Mouse (Mus musculus) forebrain, postnatal 0 days (tissue): ENCODE data around the gene Eps8l1. TPM values are rescaled to one million over a fixed set of nuclear protein-coding genes. Genes with fewer than 3 reads are reported as not detected.
"Not testable (repeated sequence)": the region's sequence is repeated elsewhere in the genome, so short reads cannot be mapped to it uniquely, and the experiment has no call there.

ENCODE experiments used
- ATAC-seq: fragments of 200-750 bp; cut with Nextera tagmentation; 2 replicates; pipeline ENCODE4 v1.8.0; 2017; ENCODE audit warnings: mild to moderate bottlenecking, moderate library complexity
- DNase-seq: peaks from one replicate; pipeline ENCODE4 v3.0.0-alpha.2; 2015
- H3K27ac ChIP-seq: fragments of 300-500 bp; sonication (generic); 2 replicates; pipeline ENCODE4 v1.5.1; 2014; ENCODE audit warnings: low read depth, mild to moderate bottlenecking, antibody characterized with exemption, low read length, moderate library complexity, mixed read lengths
- H3K27me3 ChIP-seq: fragments of 300-500 bp; sonication (generic); 2 replicates; pipeline ENCODE4 v1.6.1; 2014; ENCODE audit warnings: mild to moderate bottlenecking, low read length, mixed read lengths; ENCODE audit not compliant: insufficient read depth
- H3K36me3 ChIP-seq: fragments of 300-500 bp; sonication (generic); 2 replicates; pipeline ENCODE4 v1.6.1; 2014; ENCODE audit warnings: mild to moderate bottlenecking, moderate library complexity; ENCODE audit not compliant: insufficient read depth
- H3K4me1 ChIP-seq: fragments of 300-500 bp; sonication (generic); 2 replicates; pipeline ENCODE4 v1.6.1; 2014; ENCODE audit warnings: antibody characterized with exemption; ENCODE audit not compliant: insufficient read depth
- H3K4me2 ChIP-seq: fragments of 300-500 bp; sonication (generic); 2 replicates; pipeline ENCODE4 v1.6.1; 2014; ENCODE audit warnings: low read depth, mild to moderate bottlenecking, moderate library complexity
- H3K4me3 ChIP-seq: fragments of 300-500 bp; sonication (generic); 2 replicates; pipeline ENCODE4 v1.5.1; 2014; ENCODE audit warnings: low read depth, low read length, mixed read lengths
- H3K9ac ChIP-seq: fragments of 300-500 bp; sonication (generic); 2 replicates; pipeline ENCODE4 v1.6.1; 2014; ENCODE audit warnings: mild to moderate bottlenecking
- H3K9me3 ChIP-seq: fragments of 300-500 bp; sonication (generic); 2 replicates; pipeline ENCODE4 v1.6.1; 2016; ENCODE audit warnings: low read length
- CTCF ChIP-seq: sonication (generic); IDR thresholded peaks from 2 replicates; pipeline ENCODE4 v1.5.1; 2016; ENCODE audit warnings: antibody characterized with exemption, control low read depth, low read depth
- WGBS: fragments of 180-500 bp; shearing (Covaris S2); extraction: QIAGEN DNeasy Blood & Tissue Kit; methylation state at CpG from one replicate; pipeline ENCODE4 v1.1.7; 2014; 5-methylcytosine and 5-hydroxymethylcytosine counted together
- polyA plus RNA-seq: library from polyadenylated mRNA; unstranded; fragments of >200 nt; fragmentation: Nextera tagmentation; extraction: Ambion mirVana; gene quantifications from 2 replicates; pipeline ENCODE4 v1.2.1, GENCODE M21; 2015
- total RNA-seq: library from RNA; depleted of rRNA; stranded (reverse); fragments of >200 nt; gene quantifications from 2 replicates; pipeline ENCODE4 v1.2.3, GENCODE M21; 2014; rRNA removed

Gene Eps8l1
- total RNA-seq, result 3.2 and 8.6 TPM in 2 replicates
- polyA plus RNA-seq, result 4.6 and 7.4 TPM in 2 replicates

GRCm38 (mm10) chr7:4460576-4461434 is at the start of gene Eps8l1:
TSS of gene Eps8l1 (plus strand) at chr7:4460674.
- H3K36me3 ChIP-seq, result no peaks in the 10 kb centered on the region
- no peak within 1 kb of the TSS; the same call in 1 of the 2 replicates for H3K27ac ChIP-seq
- 51% methylated on average over 12 of the region's 16 CpGs for WGBS
- TF ChIP-seq CTCF, result no peak
- peak within 1 kb of the TSS; percentile 21; the same call in 1 of the 2 replicates for H3K4me3 ChIP-seq
- H3K27me3 ChIP-seq, result no peaks in the 10 kb centered on the region
- H3K9me3 ChIP-seq, result no peaks in the 10 kb centered on the region
- H3K4me1 ChIP-seq, result no peaks in the 10 kb centered on the region
- H3K9ac ChIP-seq, result 0 out of 2 replicates have a peak within 1 kb of the TSS, but pooled peaks have one; percentile 28
- peak within 1 kb of the TSS; percentile 43 for H3K4me2 ChIP-seq
- ATAC-seq, result peak; percentile 59
- no peak for DNase-seq

- H3K4me1 ChIP-seq, H3K9me3 ChIP-seq, H3K9ac ChIP-seq, ATAC-seq, DNase-seq, H3K36me3 ChIP-seq, H3K4me3 ChIP-seq, H3K4me2 ChIP-seq, H3K27ac ChIP-seq, H3K27me3 ChIP-seq: not testable (repeated sequence)
- 93% methylated on average over 15 of the region's 15 CpGs for WGBS
Observed at GRCm38 (mm10) chr7:4412406-4412805, 48.1 kb upstream of the Eps8l1 start.

GRCm38 (mm10) chr7:4419681-4420080 is 40.8 kb upstream of the Eps8l1 start:
- Histone ChIP-seq H3K36me3 (peaks cover 12% of the 10 kb centered on the region; the same call in 1 of the 2 replicates), H3K27me3 (no peaks in the 10 kb centered on the region), H3K4me2 (no peak overlapping the region), H3K4me3 (no peak overlapping the region), H3K9ac (no peak overlapping the region), H3K27ac (no peak overlapping the region), H3K4me1 (no peaks in the 10 kb centered on the region), H3K9me3 (no peaks in the 10 kb centered on the region)
- DNase-seq (no peak), ATAC-seq (no peak)
- 82% methylated on average over 6 of the region's 6 CpGs for whole genome bisulfite sequencing
- TF ChIP-seq CTCF, result no peak

- Histone ChIP-seq H3K36me3 (peaks cover 16% of the 10 kb centered on the region; the same call in 1 of the 2 replicates), H3K27me3 (no peaks in the 10 kb centered on the region), H3K4me3 (no peak overlapping the region), H3K9ac (no peak overlapping the region), H3K9me3 (no peaks in the 10 kb centered on the region), H3K4me1 (no peaks in the 10 kb centered on the region), H3K4me2 (no peak overlapping the region), H3K27ac (no peak overlapping the region)
- WGBS, result 69% methylated on average over 4 of the region's 4 CpGs
- DNase-seq (no peak), ATAC-seq (no peak)
- TF ChIP-seq CTCF, result no peak
Observed at GRCm38 (mm10) chr7:4420230-4420629, 40.2 kb upstream of the Eps8l1 start.

- 79% methylated on average over 7 of the region's 7 CpGs for whole genome bisulfite sequencing
- Histone ChIP-seq H3K4me3 (no peak overlapping the region), H3K9ac (no peak overlapping the region), H3K4me1 (no peaks in the 10 kb centered on the region), H3K36me3 (peaks cover 66% of the 10 kb centered on the region), H3K4me2 (no peak overlapping the region), H3K27me3 (no peaks in the 10 kb centered on the region), H3K9me3 (no peaks in the 10 kb centered on the region), H3K27ac (no peak overlapping the region)
- peak; percentile 100 for TF ChIP-seq CTCF
- peak; percentile 96 for DNase-seq
- ATAC-seq, result peak; percentile 97
Observed at GRCm38 (mm10) chr7:4427161-4427912, 33.1 kb upstream of the Eps8l1 start.

GRCm38 (mm10) chr7:4430246-4430844 is 30.1 kb upstream of the Eps8l1 start:
- Histone ChIP-seq H3K4me3 (no peak overlapping the region), H3K4me2 (no peak overlapping the region), H3K27ac (no peak overlapping the region), H3K4me1 (no peaks in the 10 kb centered on the region), H3K27me3 (no peaks in the 10 kb centered on the region), H3K9ac (no peak overlapping the region), H3K9me3 (no peaks in the 10 kb centered on the region), H3K36me3 (peaks cover 68% of the 10 kb centered on the region)
- DNase-seq, result no peak
- WGBS, result 94% methylated on average over 9 of the region's 9 CpGs
- TF ChIP-seq CTCF, result no peak
- no peak for ATAC-seq
